Mouse (Mus musculus) midbrain, postnatal 0 days (tissue): Measurements from ENCODE around the gene Arg1. TPM values are rescaled to one million over a fixed set of nuclear protein-coding genes. Genes with fewer than 3 reads are reported as not detected.

Experiments used
- ATAC-seq: fragments of 200-750 bp; cut with Nextera tagmentation; 2 replicates; pipeline ENCODE4 v1.8.0; 2017; ENCODE audit warnings: moderate number of reproducible peaks, mild to moderate bottlenecking, moderate TSS enrichment, moderate library complexity; ENCODE audit not compliant: low FRiP score
- DNase-seq: peaks from one replicate; pipeline ENCODE4 v3.0.0-alpha.2; 2015; ENCODE audit warnings: low spot score
- H3K27ac ChIP-seq: fragments of 300-500 bp; sonication (generic); 2 replicates; pipeline ENCODE4 v1.5.1; 2014; ENCODE audit warnings: low read depth, mild to moderate bottlenecking, low read length, mixed read lengths
- H3K27me3 ChIP-seq: fragments of 300-500 bp; sonication (generic); 2 replicates; pipeline ENCODE4 v1.6.1; 2014; ENCODE audit warnings: low read length, control low read depth, mixed read lengths; ENCODE audit not compliant: insufficient read depth
- H3K36me3 ChIP-seq: fragments of 300-500 bp; sonication (generic); 2 replicates; pipeline ENCODE4 v1.6.1; 2014; ENCODE audit warnings: low read length, control low read depth, mixed read lengths; ENCODE audit not compliant: insufficient read depth
- H3K4me1 ChIP-seq: fragments of 300-500 bp; sonication (generic); 2 replicates; pipeline ENCODE4 v1.6.1; 2014; ENCODE audit warnings: mild to moderate bottlenecking, control low read depth, antibody characterized with exemption, low read length, mixed read lengths; ENCODE audit not compliant: insufficient read depth
- H3K4me2 ChIP-seq: fragments of 300-500 bp; sonication (generic); 2 replicates; pipeline ENCODE4 v1.6.1; 2014; ENCODE audit warnings: low read depth, mild to moderate bottlenecking, low read length, mixed read lengths; ENCODE audit not compliant: poor library complexity, severe bottlenecking
- H3K4me3 ChIP-seq: fragments of 300-500 bp; sonication (generic); 2 replicates; pipeline ENCODE4 v1.5.1; 2014; ENCODE audit warnings: low read depth, mild to moderate bottlenecking, low read length, moderate library complexity
- H3K9ac ChIP-seq: fragments of 300-500 bp; sonication (generic); replicated peaks from 2 replicates; pipeline ENCODE4 v1.6.1; 2014; ENCODE audit warnings: mild to moderate bottlenecking, low read length, moderate library complexity, mixed read lengths; ENCODE audit not compliant: poor library complexity, severe bottlenecking
- H3K9me3 ChIP-seq: fragments of 300-500 bp; sonication (generic); 2 replicates; pipeline ENCODE4 v1.6.1; 2016; ENCODE audit warnings: low read length, control low read depth
- CTCF ChIP-seq: IDR thresholded peaks from 2 replicates; pipeline ENCODE4 v1.5.1; 2016; ENCODE audit warnings: antibody characterized with exemption, mild to moderate bottlenecking
- WGBS: fragments of 180-500 bp; shearing (Covaris S2); extraction: QIAGEN DNeasy Blood & Tissue Kit; methylation state at CpG from one replicate; pipeline ENCODE4 v1.1.7; 2014; 5-methylcytosine and 5-hydroxymethylcytosine counted together
- polyA plus RNA-seq: library from polyadenylated mRNA; unstranded; fragments of >200 nt; fragmentation: Nextera tagmentation; extraction: Ambion mirVana; gene quantifications from 2 replicates; pipeline ENCODE4 v1.2.1, GENCODE M21; 2015
- total RNA-seq: library from RNA; depleted of rRNA; stranded (reverse); fragments of >200 nt; gene quantifications from 2 replicates; pipeline ENCODE4 v1.2.3, GENCODE M21; 2014

Arg1 gene
- total and polyA plus RNA-seq, 2 experiments from 2014 or later = 0.68 to 0.71 TPM

GRCm38 (mm10) chr10:24926380-24926779, 904 bp downstream of the Arg1 start:
- peak; percentile 59; the same call in 1 of the 2 replicates for ATAC-seq

GRCm38 (mm10) chr10:24924296-24924695, 3.0 kb downstream of the Arg1 start:
- no peaks in the 10 kb centered on the region for H3K4me1 ChIP-seq
- ATAC-seq = no peak
- 73% methylated on average over 3 of the region's 3 CpGs for whole genome bisulfite sequencing
- no peaks in the 10 kb centered on the region for H3K36me3 ChIP-seq
- no peak overlapping the region for H3K4me3 ChIP-seq
- no peak for TF ChIP-seq CTCF
- no peak overlapping the region for H3K4me2 ChIP-seq
- H3K27ac ChIP-seq = no peak overlapping the region
- no peak for DNase-seq
- H3K9me3 ChIP-seq = no peaks in the 10 kb centered on the region
- no peaks in the 10 kb centered on the region for H3K27me3 ChIP-seq
- no peak overlapping the region for H3K9ac ChIP-seq

More at GRCm38 (mm10) chr10:24926380-24926779, 904 bp downstream of the Arg1 start:
- no peak overlapping the region for H3K27ac ChIP-seq
- H3K36me3 ChIP-seq = no peaks in the 10 kb centered on the region
- no peaks in the 10 kb centered on the region for H3K27me3 ChIP-seq
- H3K9me3 ChIP-seq = no peaks in the 10 kb centered on the region
- no peak for TF ChIP-seq CTCF
- DNase-seq = peak; percentile 49
- WGBS = 52% methylated on average over 10 of the region's 10 CpGs
- no peaks in the 10 kb centered on the region for H3K4me1 ChIP-seq
- no peak overlapping the region for H3K4me3 ChIP-seq
- no peak overlapping the region for H3K9ac ChIP-seq
- no peak overlapping the region for H3K4me2 ChIP-seq

- H3K27me3 ChIP-seq = no peaks in the 10 kb centered on the region
Measured at GRCm38 (mm10) chr10:24922977-24923376, 4.3 kb downstream of the Arg1 start.

GRCm38 (mm10) chr10:24915486-24915885, 11.8 kb downstream of the Arg1 start:
- no peak overlapping the region for H3K9ac ChIP-seq
- no peak for ATAC-seq
- no peaks in the 10 kb centered on the region for H3K4me1 ChIP-seq
- no peak for TF ChIP-seq CTCF
- no peaks in the 10 kb centered on the region for H3K27me3 ChIP-seq
- whole genome bisulfite sequencing = 91% methylated on average over 6 of the region's 6 CpGs
- H3K36me3 ChIP-seq = peaks cover 45% of the 10 kb centered on the region
- no peak overlapping the region for H3K27ac ChIP-seq
- H3K4me2 ChIP-seq = no peak overlapping the region
- H3K4me3 ChIP-seq = no peak overlapping the region
- DNase-seq = no peak
- H3K9me3 ChIP-seq = no peaks in the 10 kb centered on the region

More at GRCm38 (mm10) chr10:24922977-24923376, 4.3 kb downstream of the Arg1 start:
- H3K4me1 ChIP-seq = no peaks in the 10 kb centered on the region
- no peaks in the 10 kb centered on the region for H3K9me3 ChIP-seq
- ATAC-seq (no peak), DNase-seq (no peak)
- H3K27ac ChIP-seq = no peak overlapping the region
- no peak overlapping the region for H3K9ac ChIP-seq
- no peak for TF ChIP-seq CTCF
- WGBS = 89% methylated on average over 4 of the region's 4 CpGs
- no peak overlapping the region for H3K4me2 ChIP-seq
- no peak overlapping the region for H3K4me3 ChIP-seq
- H3K36me3 ChIP-seq = no peaks in the 10 kb centered on the region

GRCm38 (mm10) chr10:24912576-24912975, 14.7 kb downstream of the Arg1 start:
- H3K36me3 ChIP-seq = peaks cover 69% of the 10 kb centered on the region
- no peak for ATAC-seq
- 88% methylated on average over 14 of the region's 14 CpGs for WGBS

GRCm38 (mm10) chr10:24911199-24911598, 16.1 kb downstream of the Arg1 start:
- TF ChIP-seq CTCF = no peak
- Histone ChIP-seq H3K9me3 (no peaks in the 10 kb centered on the region), H3K4me1 (no peaks in the 10 kb centered on the region), H3K36me3 (peaks cover 75% of the 10 kb centered on the region), H3K4me3 (no peak overlapping the region), H3K27ac (no peak overlapping the region), H3K27me3 (no peaks in the 10 kb centered on the region), H3K9ac (no peak overlapping the region), H3K4me2 (no peak overlapping the region)
- ATAC-seq = no peak
- WGBS = 94% methylated on average over 8 of the region's 8 CpGs
- no peak for DNase-seq

More at GRCm38 (mm10) chr10:24912576-24912975, 14.7 kb downstream of the Arg1 start:
- no peaks in the 10 kb centered on the region for H3K9me3 ChIP-seq
- H3K27ac ChIP-seq = no peak overlapping the region
- H3K27me3 ChIP-seq = no peaks in the 10 kb centered on the region
- H3K9ac ChIP-seq = no peak overlapping the region
- H3K4me2 ChIP-seq = no peak overlapping the region
- no peak for DNase-seq
- no peak overlapping the region for H3K4me3 ChIP-seq
- no peaks in the 10 kb centered on the region for H3K4me1 ChIP-seq
- TF ChIP-seq CTCF = no peak
